Mouse (Mus musculus): ENCODE measurements around the gene Msrb1.

DNA sequence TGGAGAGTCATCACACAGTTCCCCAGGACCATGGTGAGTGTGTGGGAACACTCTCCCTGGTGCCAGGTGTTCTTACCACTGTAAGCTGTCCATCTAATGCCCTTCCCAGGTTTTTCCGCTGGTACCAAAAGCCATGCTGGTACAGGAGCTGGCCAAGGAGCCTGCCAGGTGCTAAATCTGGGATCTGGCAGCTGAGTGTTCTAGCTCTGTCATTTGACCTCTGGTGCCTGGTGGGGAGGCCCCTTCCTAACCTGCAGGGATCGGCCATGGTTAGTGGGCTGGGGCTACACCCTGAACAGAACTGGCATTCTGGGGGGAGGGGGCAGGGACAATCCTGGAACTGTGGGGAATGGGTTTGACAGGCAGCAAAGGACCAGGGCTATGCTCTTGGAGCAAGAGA, 8.8 kb upstream of the Msrb1 start, which contains the start of gene Rpl3l:
- TF ChIP-seq CTCF (IDR thresholded peaks at IDR 0.05; ENCODE audit: low read depth) (no peak), EP300 (IDR thresholded peaks at IDR 0.05; ENCODE audit: low read depth) (no peak)
